Mouse (Mus musculus) ovary, adult 2 months (tissue): ENCODE data around the gene Ppl. TPM values are rescaled to one million over a fixed set of nuclear protein-coding genes. Genes with fewer than 3 reads are reported as not detected.

Source experiments
- polyA plus RNA-seq: library from polyadenylated mRNA; depleted of rRNA; stranded (reverse); fragments of >200 nt; gene quantifications from 2 replicates; pipeline ENCODE4 v1.2.3, GENCODE M21; 2012; rRNA removed

Ppl gene
- 3.4 and 3.5 TPM in 2 replicates for polyA plus RNA-seq

DNA sequence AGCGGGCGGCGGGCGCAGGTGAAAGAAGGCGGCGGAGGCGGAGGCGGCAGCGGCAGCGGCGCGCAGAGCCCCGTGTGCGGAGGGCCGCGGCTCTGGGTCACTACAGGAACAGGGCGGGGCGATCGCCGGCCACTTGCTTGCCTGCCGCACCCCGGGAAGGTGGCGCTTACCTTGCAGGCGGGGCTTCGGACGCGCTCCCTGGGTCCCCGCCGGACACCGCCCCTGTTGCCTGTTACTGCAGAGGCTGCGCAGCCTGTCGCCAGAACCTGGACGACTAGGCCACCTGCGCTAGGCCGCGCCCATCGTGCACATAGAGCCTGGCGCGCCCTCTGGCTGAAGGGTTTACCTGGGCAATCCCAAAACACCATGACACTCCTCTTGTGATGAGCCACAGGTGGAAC lies at the start of gene Ppl:
Ppl (minus strand) TSS at position 21 of the 401 bp plus-strand sequence.

DNA sequence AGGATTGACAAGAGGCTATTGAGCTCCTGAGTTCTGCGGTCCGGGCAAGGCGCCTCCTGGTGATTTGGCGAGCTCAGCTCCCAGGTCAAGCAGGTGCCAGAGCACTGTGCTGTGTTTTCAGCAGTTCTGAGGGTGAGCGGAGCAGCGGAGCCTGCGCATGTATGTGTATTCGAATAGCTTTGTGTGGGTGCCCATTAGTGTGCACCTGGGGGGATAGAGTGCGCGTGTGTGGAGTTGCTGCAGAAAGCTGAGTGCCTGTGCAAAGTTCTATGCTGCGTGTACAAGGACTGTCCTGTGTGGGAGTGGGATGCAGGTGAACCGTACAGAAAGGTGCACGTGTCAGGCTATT lies 14.8 kb upstream of the Ppl start, which contains the start of gene Sec14l5:
Sec14l5 (plus strand) TSS at position 73 of the 349 bp plus-strand sequence.

DNA sequence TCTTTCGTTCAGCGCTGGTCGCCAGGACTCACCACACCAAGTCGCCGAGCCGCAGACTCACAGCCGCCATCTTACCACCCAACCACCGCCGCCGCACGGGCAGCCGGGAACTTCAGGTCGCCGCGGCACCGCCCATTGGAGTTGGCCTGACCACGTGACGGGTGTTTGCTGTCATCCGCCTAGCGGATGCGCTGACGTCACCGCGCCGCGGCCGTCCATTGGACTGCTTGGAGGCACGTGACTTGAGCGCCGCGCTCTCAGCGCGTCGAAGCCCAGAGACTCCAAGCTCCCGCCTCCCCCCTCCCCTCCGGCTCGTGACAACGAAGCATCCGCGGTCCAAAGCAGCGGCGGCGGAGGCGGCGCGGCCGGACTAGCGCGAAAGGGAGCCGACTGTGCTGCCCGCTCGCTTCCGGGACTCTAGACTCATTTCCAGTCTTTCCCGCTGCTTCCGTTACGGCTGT lies 82.4 kb downstream of the Ppl start, which contains the start of the genes Glyr1 and Ubn1:
Glyr1 (minus strand) TSS at position 90 of the 461 bp plus-strand sequence.
Ubn1 (plus strand) TSS at position 284 of the 461 bp plus-strand sequence.

Other genes with a start within 250 kb of the Ppl start
- 193 and 194 TPM in 2 replicates for gene Mgrn1, start 246.2 kb downstream of the Ppl start, polyA plus RNA-seq
- 117 and 119 TPM in 2 replicates for gene Nudt16l1, start 193.7 kb downstream of the Ppl start, polyA plus RNA-seq
- gene Anks3, start 168.2 kb downstream of the Ppl start, polyA plus RNA-seq: 77.8 and 90.4 TPM in 2 replicates
- gene Sept12, start 134.6 kb downstream of the Ppl start, polyA plus RNA-seq: 0.18 and 0.52 TPM in 2 replicates
- 37.0 and 63.4 TPM in 2 replicates for gene Smim22, start 125.1 kb downstream of the Ppl start, polyA plus RNA-seq
- 117 and 151 TPM in 2 replicates for gene Rogdi, start 118.9 kb downstream of the Ppl start, polyA plus RNA-seq
- gene Glyr1, start 82.6 kb downstream of the Ppl start, polyA plus RNA-seq: 58.9 and 68.7 TPM in 2 replicates
- 35.8 and 43.4 TPM in 2 replicates for gene Ubn1, start 82.4 kb downstream of the Ppl start, polyA plus RNA-seq
- 0.81 and 0.83 TPM in 2 replicates for gene Sec14l5, start 14.7 kb upstream of the Ppl start, polyA plus RNA-seq
- 56.9 and 64.1 TPM in 2 replicates for gene Nagpa, start 71.6 kb upstream of the Ppl start, polyA plus RNA-seq
- gene AU021092, start 89.9 kb upstream of the Ppl start, polyA plus RNA-seq: 78.3 and 86.0 TPM in 2 replicates
- 81.5 and 85.5 TPM in 2 replicates for gene Alg1, start 101.2 kb upstream of the Ppl start, polyA plus RNA-seq
- gene Eef2kmt, start 123.6 kb upstream of the Ppl start, polyA plus RNA-seq: 105 and 108 TPM in 2 replicates